Comparison of ENCODE assay signal across 8 mouse cellular contexts in the genomic region with DNA sequence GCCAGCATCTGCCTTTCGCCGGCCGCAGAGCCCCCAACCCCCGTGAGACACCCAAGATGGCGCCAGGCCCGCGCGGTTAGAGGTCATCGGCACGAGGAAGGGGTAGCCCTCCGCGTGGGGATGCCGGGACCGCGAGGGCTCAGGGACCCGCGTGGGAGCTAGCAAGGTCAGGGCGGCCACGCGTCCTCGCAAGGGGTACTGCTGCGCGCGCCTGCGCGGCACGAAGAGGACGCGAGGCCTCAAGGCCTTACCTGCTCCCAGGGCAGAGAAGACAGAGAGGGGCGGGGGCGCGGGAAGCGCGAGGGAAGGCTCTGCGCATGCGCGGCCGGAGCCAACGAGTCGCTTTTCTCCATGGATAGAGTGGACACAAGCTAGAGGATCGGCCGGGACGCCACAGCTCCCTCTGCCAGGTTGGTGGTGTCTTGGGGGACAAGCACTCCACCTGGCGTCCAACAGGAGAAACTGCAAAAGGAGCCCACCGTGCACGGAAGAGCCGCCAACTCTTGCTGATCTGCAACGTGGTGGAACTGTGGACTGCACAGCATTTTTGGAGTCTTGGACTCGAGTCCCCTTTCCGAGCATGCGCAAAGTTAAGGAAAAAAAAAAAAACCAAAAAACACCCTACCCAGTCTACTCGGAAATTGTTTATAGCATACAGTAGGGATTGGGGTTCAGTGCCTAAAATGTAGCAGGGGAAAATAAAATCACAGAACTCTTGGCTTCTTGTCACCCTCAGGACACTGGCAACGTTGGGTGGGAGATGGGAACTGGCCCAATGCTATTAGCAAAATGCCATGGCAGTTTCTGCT. TPM values are rescaled to one million over a fixed set of nuclear protein-coding genes. Genes with fewer than 3 reads are reported as not detected.
A peak's percentile ranks its signal among the peaks of the same experiment; 100 is the strongest.
DNase-seq lines count a peak whose midpoint lies in the region; ATAC-seq and TF ChIP-seq lines count a peak whose summit lies in the region.

No protein-coding gene starts in this region.

- peak overlapping the region; percentile 94 for H3K4me3 ChIP-seq in bone marrow macrophage, adult 2 months (ENCODE audit: insufficient read depth, low read length)
- H3K4me3 ChIP-seq in embryonic fibroblast, embryonic 13.5 days (ENCODE audit: insufficient read depth, low read length) = peak overlapping the region; percentile 60
- peak overlapping the region; percentile 78 for H3K4me3 ChIP-seq in heart, embryonic 11.5 days (ENCODE audit: low read depth, low read length)
- H3K4me3 ChIP-seq in kidney, embryonic 16.5 days (ENCODE audit: low read length) = peak overlapping the region; percentile 88
- peak overlapping the region; percentile 91 for H3K4me3 ChIP-seq in liver, adult 2 months (ENCODE audit: insufficient read depth, low read depth, low read length)
- H3K4me3 ChIP-seq in myocyte = peak overlapping the region; percentile 70

- ATAC-seq in heart, embryonic 11.5 days (replicated peaks; ENCODE audit: insufficient number of reproducible peaks, low FRiP score, low TSS enrichment) = peak; percentile 92
- peak; percentile 92 for ATAC-seq in kidney, embryonic 16.5 days (ENCODE audit: low FRiP score, low TSS enrichment)

- no peaks in the 10 kb centered on the region for H3K9me3 ChIP-seq in heart, embryonic 11.5 days (replicated peaks; ENCODE audit: control insufficient read depth, low read length)
- H3K9me3 ChIP-seq in kidney, embryonic 16.5 days (ENCODE audit: low read length) = no peaks in the 10 kb centered on the region

- peak overlapping the region; percentile 92 for H3ac ChIP-seq in myocyte (ENCODE audit: control insufficient read depth, insufficient read length)

- no peak for TF ChIP-seq POLR2A in bone marrow macrophage, adult 2 months (IDR thresholded peaks at IDR 0.05; ENCODE audit: borderline replicate concordance, low read depth, low read length)
- TF ChIP-seq POLR2A in embryonic fibroblast, embryonic 13.5 days (IDR thresholded peaks at IDR 0.05; ENCODE audit: low read depth, low read length) = peak; percentile 88
- peak; percentile 83 for TF ChIP-seq POLR2A in liver, adult 2 months (IDR thresholded peaks at IDR 0.05; ENCODE audit: extremely low read depth, insufficient read depth, low read length)
- TF ChIP-seq POLR2A in myocyte (IDR thresholded peaks at IDR 0.05; ENCODE audit: insufficient read length, low read depth) = peak; percentile 93

- peaks cover 4% of the 10 kb centered on the region; the same call in 1 of the 2 replicates for H3K36me3 ChIP-seq in heart, embryonic 11.5 days (ENCODE audit: control insufficient read depth, insufficient read depth, low read length)
- peaks cover 18% of the 10 kb centered on the region for H3K36me3 ChIP-seq in kidney, embryonic 16.5 days (ENCODE audit: insufficient read depth, low read length)
- peaks cover 9% of the 10 kb centered on the region for H3K36me3 ChIP-seq in liver, adult 2 months (ENCODE audit: control insufficient read depth, insufficient read depth, low read length)
- H3K36me3 ChIP-seq in myocyte (ENCODE audit: control insufficient read depth, insufficient read depth) = peaks cover 19% of the 10 kb centered on the region
- H3K36me3 ChIP-seq in splenic B cell, adult 2 months (ENCODE audit: control insufficient read depth, insufficient read depth, low read length, poor library complexity, severe bottlenecking) = no peaks in the 10 kb centered on the region

- H3K9ac ChIP-seq in heart, embryonic 11.5 days (ENCODE audit: low read depth, low read length) = peak overlapping the region; percentile 99
- H3K9ac ChIP-seq in kidney, embryonic 16.5 days (replicated peaks; ENCODE audit: low read length) = peak overlapping the region; percentile 100
- H3K9ac ChIP-seq in liver, adult 2 months (ENCODE audit: low read depth, low read length) = peak overlapping the region; percentile 98

- peak; percentile 100 for DNase-seq in A20 (ENCODE audit: low read depth, low spot score)
- DNase-seq in liver, adult 2 months (ENCODE audit: extremely low read depth, low read depth, low spot score) = peak; percentile 95
- peak; percentile 98 for DNase-seq in splenic B cell, adult 2 months (ENCODE audit: low read depth, low spot score)

- H3K4me2 ChIP-seq in heart, embryonic 11.5 days = peak overlapping the region; percentile 82
- peak overlapping the region; percentile 88 for H3K4me2 ChIP-seq in kidney, embryonic 16.5 days (replicated peaks; ENCODE audit: low read depth, low read length)
- H3K4me2 ChIP-seq in myocyte (ENCODE audit: low read depth) = peak overlapping the region; percentile 96

- no peaks in the 10 kb centered on the region for H3K27me3 ChIP-seq in heart, embryonic 11.5 days (ENCODE audit: control insufficient read depth, insufficient read depth, low read length)
- H3K27me3 ChIP-seq in kidney, embryonic 16.5 days (ENCODE audit: insufficient read depth, low read length) = no peaks in the 10 kb centered on the region
- no peaks in the 10 kb centered on the region for H3K27me3 ChIP-seq in liver, adult 2 months (ENCODE audit: control insufficient read depth, insufficient read depth, low read length)
- H3K27me3 ChIP-seq in myocyte (ENCODE audit: control insufficient read depth, insufficient read depth, insufficient read length) = no peaks in the 10 kb centered on the region
- H3K27me3 ChIP-seq in splenic B cell, adult 2 months (ENCODE audit: control insufficient read depth, insufficient read depth, low read length, poor library complexity, severe bottlenecking) = peaks cover 5% of the 10 kb centered on the region

- under 1% methylated on average over 53 of the region's 53 CpGs for WGBS in heart, embryonic 11.5 days (ENCODE audit: insufficient replicate concordance)
- under 1% methylated on average over 52 of the region's 53 CpGs for WGBS in kidney, embryonic 16.5 days
- under 1% methylated on average over 53 of the region's 53 CpGs for WGBS in liver, adult 2 months

- peaks cover 9% of the 10 kb centered on the region for H3K4me1 ChIP-seq in bone marrow macrophage, adult 2 months (ENCODE audit: control insufficient read depth, insufficient read depth, low read length)
- peaks cover 7% of the 10 kb centered on the region for H3K4me1 ChIP-seq in embryonic fibroblast, embryonic 13.5 days (ENCODE audit: control insufficient read depth, insufficient read depth, low read length)
- H3K4me1 ChIP-seq in heart, embryonic 11.5 days (ENCODE audit: control insufficient read depth, insufficient read depth, low read length) = peaks cover 11% of the 10 kb centered on the region
- peaks cover 29% of the 10 kb centered on the region for H3K4me1 ChIP-seq in kidney, embryonic 16.5 days (ENCODE audit: insufficient read depth, low read length)
- peaks cover 3% of the 10 kb centered on the region; the same call in 1 of the 2 replicates for H3K4me1 ChIP-seq in liver, adult 2 months (ENCODE audit: control insufficient read depth, insufficient read depth, low read length)

- peaks cover 9% of the 10 kb centered on the region; the same call in 1 of the 2 replicates for H3K79me2 ChIP-seq in liver, adult 2 months (ENCODE audit: control insufficient read depth, insufficient read depth, low read length)
- peaks cover 29% of the 10 kb centered on the region for H3K79me2 ChIP-seq in myocyte (ENCODE audit: control insufficient read depth, insufficient read depth)

- peak overlapping the region; percentile 81 for H3K27ac ChIP-seq in bone marrow macrophage, adult 2 months (ENCODE audit: insufficient read depth, low read depth, low read length)
- peak overlapping the region; percentile 98 for H3K27ac ChIP-seq in embryonic fibroblast, embryonic 13.5 days (ENCODE audit: insufficient read depth, low read length)
- H3K27ac ChIP-seq in heart, embryonic 11.5 days (ENCODE audit: low read depth, low read length) = peak overlapping the region; percentile 98
- peak overlapping the region; percentile 98 for H3K27ac ChIP-seq in kidney, embryonic 16.5 days (ENCODE audit: low read length)
- H3K27ac ChIP-seq in liver, adult 2 months (replicated peaks; ENCODE audit: insufficient read depth, low read depth, low read length) = peak overlapping the region; percentile 97

- peak; percentile 98 for TF ChIP-seq CTCF in bone marrow macrophage, adult 2 months (IDR thresholded peaks at IDR 0.05; ENCODE audit: low read depth, low read length)
- TF ChIP-seq CTCF in embryonic fibroblast, embryonic 13.5 days (IDR thresholded peaks at IDR 0.05; ENCODE audit: borderline replicate concordance, insufficient read depth, low read length) = peak; percentile 99
- peak; percentile 100 for TF ChIP-seq CTCF in liver, adult 2 months (IDR thresholded peaks at IDR 0.05; ENCODE audit: low read depth, low read length)

RNA-seq across cellular contexts. Expression of a gene that starts 1.2 kb away (rescaled TPM):
- 134 and 175 TPM in 2 replicates for polyA plus RNA-seq in bone marrow macrophage, adult 2 months (2012; ENCODE audit: insufficient read depth, insufficient read length, missing spikeins)
- polyA plus RNA-seq in embryonic fibroblast, embryonic 13.5 days (2011; ENCODE audit: insufficient read length, low read depth, missing spikeins) = 60.3 and 158 TPM in 2 replicates
- polyA plus RNA-seq in heart, embryonic 11.5 days (2014; fragmentation: Nextera tagmentation; extraction: Ambion mirVana) = 76.3 and 82.0 TPM in 2 replicates
- polyA plus RNA-seq in kidney, embryonic 16.5 days (2015; fragmentation: Nextera tagmentation; extraction: Ambion mirVana) = 60.1 and 74.0 TPM in 2 replicates
- total RNA-seq in liver, adult 2 months (2014; rRNA removed) = 149 and 181 TPM in 2 replicates
- polyA plus RNA-seq in liver, adult 2 months (2012; rRNA removed) = 342 and 359 TPM in 2 replicates
- 947 TPM for polyA plus RNA-seq in myocyte (2012; fragmentation: generic; extraction: Trizol)

RNA-seq across cellular contexts. Expression of a gene that starts 45.7 kb away (rescaled TPM):
- polyA plus RNA-seq in bone marrow macrophage, adult 2 months (2012; ENCODE audit: insufficient read depth, insufficient read length, missing spikeins) = 95.4 and 102 TPM in 2 replicates
- 64.8 and 68.7 TPM in 2 replicates for polyA plus RNA-seq in embryonic fibroblast, embryonic 13.5 days (2011; ENCODE audit: insufficient read length, low read depth, missing spikeins)
- 18.8 and 22.1 TPM in 2 replicates for polyA plus RNA-seq in heart, embryonic 11.5 days (2014; fragmentation: Nextera tagmentation; extraction: Ambion mirVana)
- polyA plus RNA-seq in kidney, embryonic 16.5 days (2015; fragmentation: Nextera tagmentation; extraction: Ambion mirVana) = 30.9 and 39.2 TPM in 2 replicates
- 10.1 and 12.6 TPM in 2 replicates for total RNA-seq in liver, adult 2 months (2014; rRNA removed)
- polyA plus RNA-seq in liver, adult 2 months (2012; rRNA removed) = 27.8 and 41.1 TPM in 2 replicates
- polyA plus RNA-seq in myocyte (2012; fragmentation: generic; extraction: Trizol) = 33.7 TPM

RNA-seq across cellular contexts. Expression of a gene that starts 46.1 kb away (rescaled TPM):
- not detected in 2 replicates for polyA plus RNA-seq in bone marrow macrophage, adult 2 months (2012; ENCODE audit: insufficient read depth, insufficient read length, missing spikeins)
- 2.0 TPM in 1 of 2 replicates, not detected in the other for polyA plus RNA-seq in embryonic fibroblast, embryonic 13.5 days (2011; ENCODE audit: insufficient read length, low read depth, missing spikeins)
- not detected in 2 replicates for polyA plus RNA-seq in heart, embryonic 11.5 days (2014; fragmentation: Nextera tagmentation; extraction: Ambion mirVana)
- polyA plus RNA-seq in kidney, embryonic 16.5 days (2015; fragmentation: Nextera tagmentation; extraction: Ambion mirVana) = 0.36 TPM in 1 of 2 replicates, not detected in the other
- not detected in 2 replicates for total RNA-seq in liver, adult 2 months (2014; rRNA removed)
- not detected in 2 replicates for polyA plus RNA-seq in liver, adult 2 months (2012; rRNA removed)
- polyA plus RNA-seq in myocyte (2012; fragmentation: generic; extraction: Trizol) = not detected

RNA-seq across cellular contexts. Expression of a gene that starts 51.0 kb away (rescaled TPM):
- 71.0 and 72.9 TPM in 2 replicates for polyA plus RNA-seq in bone marrow macrophage, adult 2 months (2012; ENCODE audit: insufficient read depth, insufficient read length, missing spikeins)
- polyA plus RNA-seq in embryonic fibroblast, embryonic 13.5 days (2011; ENCODE audit: insufficient read length, low read depth, missing spikeins) = 35.0 and 44.0 TPM in 2 replicates
- 33.7 and 47.8 TPM in 2 replicates for polyA plus RNA-seq in heart, embryonic 11.5 days (2014; fragmentation: Nextera tagmentation; extraction: Ambion mirVana)
- 60.4 and 63.2 TPM in 2 replicates for polyA plus RNA-seq in kidney, embryonic 16.5 days (2015; fragmentation: Nextera tagmentation; extraction: Ambion mirVana)
- total RNA-seq in liver, adult 2 months (2014; rRNA removed) = 19.1 and 20.5 TPM in 2 replicates
- polyA plus RNA-seq in liver, adult 2 months (2012; rRNA removed) = 20.7 and 22.8 TPM in 2 replicates
- 117 TPM for polyA plus RNA-seq in myocyte (2012; fragmentation: generic; extraction: Trizol)

Comparison
In these comparisons a context has a peak if more than half of its experiments do, and no peak if none do; other contexts are left out.
1. Peak in every context shown above with its lines: DNase-seq, ATAC-seq, H3K4me3 ChIP-seq and H3K27ac ChIP-seq.